Mouse (Mus musculus) forebrain, embryonic 11.5 days (tissue): ENCODE measurements around the gene Rer1. TPM values are rescaled to one million over a fixed set of nuclear protein-coding genes. Genes with fewer than 3 reads are reported as not detected.

Experiments
- ATAC-seq: fragments of 200-750 bp; cut with Nextera tagmentation; replicated peaks from 2 replicates; pipeline ENCODE4 v1.8.0; 2017; ENCODE audit warnings: moderate TSS enrichment; ENCODE audit not compliant: low FRiP score
- DNase-seq: peaks from one replicate; pipeline ENCODE4 v3.0.0-alpha.2; 2017; ENCODE audit warnings: low spot score
- H3K27ac ChIP-seq: fragments of 300-500 bp; sonication (generic); 2 replicates; pipeline ENCODE4 v1.5.1; 2014; ENCODE audit warnings: low read depth, low read length
- H3K27me3 ChIP-seq: fragments of 300-500 bp; sonication (generic); 2 replicates; pipeline ENCODE4 v1.6.1; 2014; ENCODE audit warnings: mild to moderate bottlenecking, low read length, mixed read lengths; ENCODE audit not compliant: control insufficient read depth, insufficient read depth
- H3K36me3 ChIP-seq: fragments of 300-500 bp; sonication (generic); 2 replicates; pipeline ENCODE4 v1.6.1; 2014; ENCODE audit warnings: mild to moderate bottlenecking, low read length, moderate library complexity, mixed read lengths; ENCODE audit not compliant: control insufficient read depth, insufficient read depth
- H3K4me1 ChIP-seq: fragments of 300-500 bp; sonication (generic); replicated peaks from 2 replicates; pipeline ENCODE4 v1.6.1; 2014; ENCODE audit warnings: low read length, mixed read lengths; ENCODE audit not compliant: control insufficient read depth, insufficient read depth
- H3K4me2 ChIP-seq: fragments of 300-500 bp; sonication (generic); 2 replicates; pipeline ENCODE4 v1.6.1; 2014; ENCODE audit warnings: low read depth, mild to moderate bottlenecking, low read length, moderate library complexity, mixed read lengths; ENCODE audit not compliant: severe bottlenecking
- H3K4me3 ChIP-seq: fragments of 300-500 bp; sonication (generic); 2 replicates; pipeline ENCODE4 v1.5.1; 2014; ENCODE audit warnings: low read depth, low read length
- H3K9ac ChIP-seq: fragments of 300-500 bp; sonication (generic); 2 replicates; pipeline ENCODE4 v1.6.1; 2014; ENCODE audit warnings: low read length
- H3K9me3 ChIP-seq: fragments of 300-500 bp; sonication (generic); 2 replicates; pipeline ENCODE4 v1.6.1; 2016; ENCODE audit warnings: low read length, mixed read lengths; ENCODE audit not compliant: control insufficient read depth
- WGBS: fragments of 180-500 bp; shearing (Covaris S2); extraction: QIAGEN DNeasy Blood & Tissue Kit; methylation state at CpG from one replicate; pipeline ENCODE4 v1.1.7; 2014; 5-methylcytosine and 5-hydroxymethylcytosine counted together
- polyA plus RNA-seq: library from polyadenylated mRNA; unstranded; fragments of >200 nt; fragmentation: Nextera tagmentation; extraction: Ambion mirVana; gene quantifications from 2 replicates; pipeline ENCODE4 v1.2.1, GENCODE M21; 2014

The Rer1 gene
- polyA plus RNA-seq, result 130 and 137 TPM in 2 replicates

GRCm38 (mm10) chr4:155086108-155087024 lies at the start of gene Rer1, which contains the start of gene Morn1:
Gene Rer1, minus strand, starts transcription at chr4:155086382.
Gene Morn1, plus strand, starts transcription at chr4:155086577.
- H3K9ac ChIP-seq, result peak within 1 kb of the TSS; percentile 82
- peaks cover 13% of the 10 kb centered on the region; the same call in 1 of the 2 replicates for H3K4me1 ChIP-seq
- H3K4me2 ChIP-seq, result peak within 1 kb of the TSS; percentile 88
- no peaks in the 10 kb centered on the region for H3K27me3 ChIP-seq
- DNase-seq (peak; percentile 100), ATAC-seq (peak; percentile 98)
- WGBS, result under 1% methylated on average over 84 of the region's 85 CpGs
- no peaks in the 10 kb centered on the region; the same call in 1 of the 2 replicates for H3K36me3 ChIP-seq
- H3K27ac ChIP-seq, result peak within 1 kb of the TSS; percentile 67
- H3K4me3 ChIP-seq, result peak within 1 kb of the TSS; percentile 90
- no peaks in the 10 kb centered on the region for H3K9me3 ChIP-seq

- Histone ChIP-seq H3K9ac (no peak overlapping the region), H3K4me2 (no peak overlapping the region), H3K9me3 (no peaks in the 10 kb centered on the region), H3K4me3 (no peak overlapping the region), H3K36me3 (no peaks in the 10 kb centered on the region), H3K27me3 (no peaks in the 10 kb centered on the region), H3K27ac (no peak overlapping the region), H3K4me1 (peaks cover 12% of the 10 kb centered on the region; the same call in 1 of the 2 replicates)
- no peak for ATAC-seq
- no peak for DNase-seq
- WGBS, result 86% methylated on average over 7 of the region's 7 CpGs
Measured at GRCm38 (mm10) chr4:155134686-155135172, 48.5 kb upstream of the Rer1 start.

- no peak overlapping the region for H3K9ac ChIP-seq
- no peaks in the 10 kb centered on the region for H3K27me3 ChIP-seq
- no peak overlapping the region for H3K4me3 ChIP-seq
- DNase-seq (peak; percentile 61), ATAC-seq (no peak)
- no peaks in the 10 kb centered on the region for H3K36me3 ChIP-seq
- H3K27ac ChIP-seq, result peak overlapping the region; percentile 18; the same call in 1 of the 2 replicates
- H3K4me2 ChIP-seq, result no peak overlapping the region
- H3K9me3 ChIP-seq, result no peaks in the 10 kb centered on the region
- peaks cover 12% of the 10 kb centered on the region; the same call in 1 of the 2 replicates for H3K4me1 ChIP-seq
- whole genome bisulfite sequencing, result 54% methylated on average over 20 of the region's 20 CpGs
Measured at GRCm38 (mm10) chr4:155133658-155134417, 47.7 kb upstream of the Rer1 start.

- no peaks in the 10 kb centered on the region for H3K36me3 ChIP-seq
- H3K4me3 ChIP-seq, result no peak overlapping the region
- WGBS, result 50% methylated on average over 3 of the region's 3 CpGs
- no peak overlapping the region for H3K4me2 ChIP-seq
- no peak overlapping the region for H3K9ac ChIP-seq
- H3K27ac ChIP-seq, result no peak overlapping the region
- no peaks in the 10 kb centered on the region for H3K27me3 ChIP-seq
- H3K9me3 ChIP-seq, result no peaks in the 10 kb centered on the region
- ATAC-seq (no peak), DNase-seq (no peak)
- H3K4me1 ChIP-seq, result peaks cover 12% of the 10 kb centered on the region; the same call in 1 of the 2 replicates
Measured at GRCm38 (mm10) chr4:155133188-155133587, 47.0 kb upstream of the Rer1 start.

GRCm38 (mm10) chr4:155130616-155131015 lies 44.4 kb upstream of the Rer1 start:
- H3K4me2 ChIP-seq, result no peak overlapping the region
- no peak overlapping the region for H3K27ac ChIP-seq
- H3K4me1 ChIP-seq, result peaks cover 12% of the 10 kb centered on the region; the same call in 1 of the 2 replicates
- no peak overlapping the region for H3K9ac ChIP-seq
- DNase-seq (no peak), ATAC-seq (no peak)
- H3K4me3 ChIP-seq, result no peak overlapping the region
- H3K27me3 ChIP-seq, result no peaks in the 10 kb centered on the region
- 85% methylated on average over 7 of the region's 7 CpGs for WGBS
- no peaks in the 10 kb centered on the region for H3K36me3 ChIP-seq
- no peaks in the 10 kb centered on the region for H3K9me3 ChIP-seq

- Histone ChIP-seq H3K4me2 (no peak overlapping the region), H3K27ac (no peak overlapping the region), H3K4me3 (no peak overlapping the region), H3K9ac (no peak overlapping the region; the same call in 1 of the 2 replicates), H3K36me3 (no peaks in the 10 kb centered on the region), H3K27me3 (no peaks in the 10 kb centered on the region), H3K9me3 (no peaks in the 10 kb centered on the region), H3K4me1 (peaks cover 9% of the 10 kb centered on the region; the same call in 1 of the 2 replicates)
- DNase-seq (no peak), ATAC-seq (no peak)
- 89% methylated on average over 14 of the region's 14 CpGs for WGBS
Measured at GRCm38 (mm10) chr4:155129996-155130395, 43.8 kb upstream of the Rer1 start.

GRCm38 (mm10) chr4:155129132-155129917 lies 43.1 kb upstream of the Rer1 start:
- H3K9ac ChIP-seq, result no peak overlapping the region
- ATAC-seq (no peak), DNase-seq (no peak)
- no peaks in the 10 kb centered on the region for H3K27me3 ChIP-seq
- H3K27ac ChIP-seq, result no peak overlapping the region
- H3K4me2 ChIP-seq, result no peak overlapping the region
- no peak overlapping the region for H3K4me3 ChIP-seq
- no peaks in the 10 kb centered on the region for H3K36me3 ChIP-seq
- H3K4me1 ChIP-seq, result peaks cover 9% of the 10 kb centered on the region; the same call in 1 of the 2 replicates
- H3K9me3 ChIP-seq, result no peaks in the 10 kb centered on the region
- 94% methylated on average over 10 of the region's 10 CpGs for WGBS

- no peak for DNase-seq
- H3K27ac ChIP-seq, result no peak overlapping the region
- H3K4me2 ChIP-seq, result no peak overlapping the region
- H3K4me3 ChIP-seq, result no peak overlapping the region
- H3K4me1 ChIP-seq, result peaks cover 2% of the 10 kb centered on the region; the same call in 1 of the 2 replicates
- no peak for ATAC-seq
- H3K9ac ChIP-seq, result no peak overlapping the region
- 92% methylated on average over 15 of the region's 15 CpGs for WGBS
- no peaks in the 10 kb centered on the region for H3K9me3 ChIP-seq
- no peaks in the 10 kb centered on the region for H3K27me3 ChIP-seq
- H3K36me3 ChIP-seq, result no peaks in the 10 kb centered on the region
Measured at GRCm38 (mm10) chr4:155128411-155128810, 42.2 kb upstream of the Rer1 start.
